Mouse (Mus musculus) hindbrain, embryonic 14.5 days (tissue): ENCODE measurements around the gene Rap1gap2. TPM values are rescaled to one million over a fixed set of nuclear protein-coding genes. Genes with fewer than 3 reads are reported as not detected.

ENCODE experiments used
- ATAC-seq: fragments of 200-750 bp; cut with Nextera tagmentation; 2 replicates; pipeline ENCODE4 v1.8.0; 2017; ENCODE audit warnings: moderate number of reproducible peaks, mild to moderate bottlenecking, moderate TSS enrichment, moderate library complexity; ENCODE audit not compliant: low FRiP score
- DNase-seq: peaks from one replicate; pipeline ENCODE4 v3.0.0-alpha.2; 2015; ENCODE audit warnings: low spot score
- H3K27ac ChIP-seq: fragments of 300-500 bp; sonication (generic); 2 replicates; pipeline ENCODE4 v1.5.1; 2014; ENCODE audit warnings: mild to moderate bottlenecking, moderate library complexity
- H3K27me3 ChIP-seq: fragments of 300-500 bp; sonication (generic); 2 replicates; pipeline ENCODE4 v1.6.1; 2014; ENCODE audit warnings: mild to moderate bottlenecking, low read length, mixed read lengths; ENCODE audit not compliant: control insufficient read depth, insufficient read depth
- H3K36me3 ChIP-seq: fragments of 300-500 bp; sonication (generic); replicated peaks from 2 replicates; pipeline ENCODE4 v1.6.1; 2014; ENCODE audit not compliant: control insufficient read depth, insufficient read depth
- H3K4me1 ChIP-seq: fragments of 300-500 bp; sonication (generic); replicated peaks from 2 replicates; pipeline ENCODE4 v1.6.1; 2014; ENCODE audit warnings: antibody characterized with exemption, low read length, mixed read lengths; ENCODE audit not compliant: control insufficient read depth, insufficient read depth
- H3K4me2 ChIP-seq: fragments of 300-500 bp; sonication (generic); replicated peaks from 2 replicates; pipeline ENCODE4 v1.6.1; 2014; ENCODE audit warnings: mild to moderate bottlenecking, moderate library complexity
- H3K4me3 ChIP-seq: fragments of 300-500 bp; sonication (generic); replicated peaks from 2 replicates; pipeline ENCODE4 v1.5.1; 2014; ENCODE audit warnings: mild to moderate bottlenecking, low read length
- H3K9ac ChIP-seq: fragments of 300-500 bp; sonication (generic); 2 replicates; pipeline ENCODE4 v1.6.1; 2014
- H3K9me3 ChIP-seq: fragments of 300-500 bp; sonication (generic); 2 replicates; pipeline ENCODE4 v1.6.1; 2016; ENCODE audit warnings: low read length; ENCODE audit not compliant: control insufficient read depth
- WGBS: fragments of 180-500 bp; shearing (Covaris S2); extraction: QIAGEN DNeasy Blood & Tissue Kit; methylation state at CpG from one replicate; pipeline ENCODE4 v1.1.7; 2014; 5-methylcytosine and 5-hydroxymethylcytosine counted together
- polyA plus RNA-seq: library from polyadenylated mRNA; unstranded; fragments of >200 nt; fragmentation: Nextera tagmentation; extraction: Ambion mirVana; gene quantifications from 2 replicates; pipeline ENCODE4 v1.2.1, GENCODE M21; 2014

Gene Rap1gap2
- polyA plus RNA-seq, 1 experiment from 2014 or later: 11.2 TPM

DNA sequence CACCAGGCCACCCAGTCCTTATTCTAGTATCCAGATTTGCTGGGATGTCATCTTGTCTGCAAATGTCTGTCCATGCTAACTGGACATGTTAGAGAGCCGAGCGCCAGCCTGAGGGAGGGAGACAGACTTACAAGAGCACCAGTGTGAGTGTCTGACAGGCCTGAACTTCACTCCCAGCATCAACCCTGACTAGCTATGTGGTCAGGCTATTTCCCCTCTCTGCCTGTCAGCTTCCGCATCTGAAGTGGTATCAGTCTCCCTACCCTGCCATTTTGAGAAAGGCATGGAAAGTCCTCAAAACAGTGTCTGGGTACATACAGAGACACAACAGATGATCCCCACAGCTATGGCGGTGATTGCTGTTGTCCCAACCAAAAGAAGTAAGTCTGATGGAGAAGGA is 119.6 kb downstream of the Rap1gap2 start:
- DNase-seq: no peak
- 94% methylated on average over 4 of the region's 4 CpGs for WGBS
- no peaks in the 10 kb centered on the region for H3K36me3 ChIP-seq
- no peak for ATAC-seq
- no peak overlapping the region for H3K27ac ChIP-seq
- H3K27me3 ChIP-seq: no peaks in the 10 kb centered on the region
- no peak overlapping the region for H3K4me2 ChIP-seq
- no peak overlapping the region for H3K4me3 ChIP-seq
- H3K9me3 ChIP-seq: no peaks in the 10 kb centered on the region
- no peak overlapping the region for H3K9ac ChIP-seq
- no peaks in the 10 kb centered on the region; the same call in 1 of the 2 replicates for H3K4me1 ChIP-seq

- H3K9ac ChIP-seq: no peak overlapping the region
- H3K4me1 ChIP-seq: no peaks in the 10 kb centered on the region; the same call in 1 of the 2 replicates
- ATAC-seq: no peak
- H3K4me2 ChIP-seq: no peak overlapping the region
- 67% methylated on average over 5 of the region's 5 CpGs for WGBS
- no peak for DNase-seq
- H3K27ac ChIP-seq: no peak overlapping the region
- H3K4me3 ChIP-seq: no peak overlapping the region
- H3K36me3 ChIP-seq: no peaks in the 10 kb centered on the region
- no peaks in the 10 kb centered on the region for H3K27me3 ChIP-seq
- no peaks in the 10 kb centered on the region for H3K9me3 ChIP-seq
Observed at GRCm38 (mm10) chr11:74489239-74489638, 121.5 kb downstream of the Rap1gap2 start.

GRCm38 (mm10) chr11:74487952-74488351 is 122.8 kb downstream of the Rap1gap2 start:
- 66% methylated on average over 3 of the region's 3 CpGs for WGBS
- ATAC-seq (no peak), DNase-seq (no peak)
- no peak overlapping the region for H3K9ac ChIP-seq
- H3K9me3 ChIP-seq: no peaks in the 10 kb centered on the region
- H3K4me3 ChIP-seq: no peak overlapping the region
- H3K4me2 ChIP-seq: no peak overlapping the region
- no peaks in the 10 kb centered on the region; the same call in 1 of the 2 replicates for H3K4me1 ChIP-seq
- no peaks in the 10 kb centered on the region for H3K27me3 ChIP-seq
- H3K27ac ChIP-seq: no peak overlapping the region
- no peaks in the 10 kb centered on the region for H3K36me3 ChIP-seq

DNA sequence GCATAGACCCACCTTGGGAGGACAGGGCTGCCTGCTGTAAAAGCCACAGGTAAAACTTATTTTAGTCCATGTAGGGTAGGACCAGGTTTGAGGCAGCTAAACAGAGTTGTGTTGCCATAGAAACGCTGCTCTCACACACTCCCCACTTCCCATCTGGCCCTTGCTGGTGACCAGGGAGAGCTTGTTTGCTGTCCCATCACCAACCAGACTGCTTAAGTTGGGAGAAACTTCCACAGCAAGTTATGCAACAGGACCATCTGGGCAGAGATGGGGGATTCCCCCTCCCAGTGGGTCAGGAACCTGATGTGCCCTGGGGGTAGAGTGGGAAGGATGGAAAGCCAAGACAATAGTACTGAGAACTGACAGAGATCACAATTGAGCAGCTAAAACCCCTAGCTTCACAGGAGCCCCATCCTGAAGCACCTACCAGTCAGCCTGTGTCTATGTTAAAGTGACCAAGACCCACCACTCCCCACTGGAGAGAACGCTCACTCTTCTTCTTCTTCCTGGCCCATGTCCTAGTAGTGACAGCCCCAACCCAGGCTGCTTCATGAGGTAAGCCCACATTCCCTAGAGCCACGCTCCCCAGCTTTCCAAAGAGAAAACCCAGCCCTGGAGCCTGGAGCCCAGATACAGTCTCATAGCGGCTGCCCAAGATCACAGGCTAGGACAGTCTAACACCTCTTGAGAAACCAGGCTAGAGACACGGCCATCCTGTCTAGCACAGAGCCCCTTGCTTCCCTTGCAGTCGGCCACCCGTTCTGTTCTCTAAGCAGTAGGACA is 125.1 kb downstream of the Rap1gap2 start:
- ATAC-seq (no peak), DNase-seq (no peak)
- Histone ChIP-seq H3K27me3 (no peaks in the 10 kb centered on the region), H3K4me3 (no peak overlapping the region), H3K4me1 (no peaks in the 10 kb centered on the region; the same call in none of the 2 replicates), H3K36me3 (no peaks in the 10 kb centered on the region), H3K9ac (no peak overlapping the region), H3K27ac (no peak overlapping the region), H3K9me3 (no peaks in the 10 kb centered on the region), H3K4me2 (no peak overlapping the region)
- 90% methylated on average over 7 of the region's 7 CpGs for WGBS

GRCm38 (mm10) chr11:74483871-74484270 is 126.8 kb downstream of the Rap1gap2 start:
- 89% methylated on average over 5 of the region's 5 CpGs for WGBS
- ATAC-seq (no peak), DNase-seq (no peak)
- H3K36me3 ChIP-seq: no peaks in the 10 kb centered on the region
- no peak overlapping the region for H3K27ac ChIP-seq
- no peaks in the 10 kb centered on the region; the same call in none of the 2 replicates for H3K4me1 ChIP-seq
- no peak overlapping the region for H3K4me3 ChIP-seq
- H3K27me3 ChIP-seq: no peaks in the 10 kb centered on the region
- H3K4me2 ChIP-seq: no peak overlapping the region
- H3K9me3 ChIP-seq: no peaks in the 10 kb centered on the region
- H3K9ac ChIP-seq: no peak overlapping the region

- no peaks in the 10 kb centered on the region for H3K9me3 ChIP-seq
- no peaks in the 10 kb centered on the region for H3K36me3 ChIP-seq
- H3K4me1 ChIP-seq: no peaks in the 10 kb centered on the region; the same call in none of the 2 replicates
- H3K27me3 ChIP-seq: no peaks in the 10 kb centered on the region
- WGBS: 83% methylated on average over 6 of the region's 6 CpGs
- ATAC-seq (no peak), DNase-seq (no peak)
- no peak overlapping the region for H3K4me3 ChIP-seq
- no peak overlapping the region for H3K9ac ChIP-seq
- no peak overlapping the region for H3K4me2 ChIP-seq
- no peak overlapping the region for H3K27ac ChIP-seq
Observed at GRCm38 (mm10) chr11:74483153-74483817, 127.4 kb downstream of the Rap1gap2 start.

DNA sequence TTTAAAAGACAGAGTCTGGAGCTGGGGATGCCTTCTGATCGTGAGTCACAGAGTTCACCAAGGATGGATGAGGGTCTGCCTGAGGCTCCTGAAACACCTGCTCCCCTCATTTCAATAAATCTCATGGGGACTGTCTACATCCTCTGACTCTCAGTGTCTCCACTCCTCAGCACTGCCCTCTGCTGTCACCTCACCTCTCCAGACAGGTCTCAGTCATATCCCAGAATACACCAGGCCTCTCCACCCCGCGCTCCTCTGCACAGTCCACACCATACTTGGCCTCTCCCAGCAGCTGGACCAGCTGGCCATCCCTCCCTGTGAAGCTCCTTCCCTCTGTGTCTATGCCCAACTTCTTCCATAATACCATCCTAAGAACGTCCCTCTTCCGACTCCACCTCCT is 128.9 kb downstream of the Rap1gap2 start:
- H3K4me2 ChIP-seq: no peak overlapping the region
- no peaks in the 10 kb centered on the region; the same call in 1 of the 2 replicates for H3K4me1 ChIP-seq
- H3K9me3 ChIP-seq: no peaks in the 10 kb centered on the region
- DNase-seq (no peak), ATAC-seq (no peak)
- no peak overlapping the region for H3K9ac ChIP-seq
- H3K4me3 ChIP-seq: no peak overlapping the region
- no peak overlapping the region for H3K27ac ChIP-seq
- WGBS: 68% methylated on average over 5 of the region's 5 CpGs
- no peaks in the 10 kb centered on the region for H3K27me3 ChIP-seq
- no peaks in the 10 kb centered on the region for H3K36me3 ChIP-seq

DNA sequence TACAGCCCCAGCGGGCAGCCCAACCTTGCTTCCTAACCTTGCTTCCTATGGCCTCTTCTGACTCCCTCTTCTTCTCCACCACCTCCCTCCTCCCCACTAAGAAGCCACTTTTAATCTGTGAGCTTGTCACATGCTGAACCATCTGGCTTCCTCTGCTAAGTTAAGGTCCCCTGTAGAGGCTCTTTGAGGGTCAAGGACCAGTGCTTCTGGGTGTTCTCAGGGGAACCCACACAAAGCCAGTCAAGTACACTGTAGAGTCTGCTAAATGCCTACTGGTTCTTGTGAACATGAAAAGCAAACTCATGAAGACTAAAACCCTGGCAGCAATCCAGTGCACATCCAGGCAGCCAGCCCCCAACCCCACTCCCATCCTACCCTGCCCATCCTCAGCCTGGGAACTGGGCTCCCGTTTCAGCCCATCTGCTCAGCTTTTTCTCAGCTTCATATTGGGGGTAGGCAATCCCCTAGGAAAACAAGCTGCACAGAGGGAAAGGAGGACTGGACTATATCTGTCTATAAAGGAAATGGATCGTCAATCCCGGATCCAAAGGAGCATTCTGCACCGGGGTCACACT is 130.9 kb downstream of the Rap1gap2 start:
- ATAC-seq: no peak
- Histone ChIP-seq H3K27ac (no peak overlapping the region), H3K27me3 (no peaks in the 10 kb centered on the region), H3K9ac (no peak overlapping the region), H3K9me3 (no peaks in the 10 kb centered on the region), H3K4me1 (no peaks in the 10 kb centered on the region; the same call in 1 of the 2 replicates), H3K36me3 (no peaks in the 10 kb centered on the region), H3K4me3 (no peak overlapping the region), H3K4me2 (no peak overlapping the region)
- WGBS: 81% methylated on average over 5 of the region's 5 CpGs
- no peak for DNase-seq

GRCm38 (mm10) chr11:74478877-74479276 is 131.8 kb downstream of the Rap1gap2 start:
- DNase-seq (no peak), ATAC-seq (no peak)
- Histone ChIP-seq H3K9ac (no peak overlapping the region), H3K9me3 (no peaks in the 10 kb centered on the region), H3K27me3 (no peaks in the 10 kb centered on the region), H3K4me3 (no peak overlapping the region), H3K4me1 (no peaks in the 10 kb centered on the region; the same call in 1 of the 2 replicates), H3K4me2 (no peak overlapping the region), H3K27ac (no peak overlapping the region), H3K36me3 (no peaks in the 10 kb centered on the region)
- WGBS: 90% methylated on average over 2 of the region's 2 CpGs
